In the genomic region with DNA sequence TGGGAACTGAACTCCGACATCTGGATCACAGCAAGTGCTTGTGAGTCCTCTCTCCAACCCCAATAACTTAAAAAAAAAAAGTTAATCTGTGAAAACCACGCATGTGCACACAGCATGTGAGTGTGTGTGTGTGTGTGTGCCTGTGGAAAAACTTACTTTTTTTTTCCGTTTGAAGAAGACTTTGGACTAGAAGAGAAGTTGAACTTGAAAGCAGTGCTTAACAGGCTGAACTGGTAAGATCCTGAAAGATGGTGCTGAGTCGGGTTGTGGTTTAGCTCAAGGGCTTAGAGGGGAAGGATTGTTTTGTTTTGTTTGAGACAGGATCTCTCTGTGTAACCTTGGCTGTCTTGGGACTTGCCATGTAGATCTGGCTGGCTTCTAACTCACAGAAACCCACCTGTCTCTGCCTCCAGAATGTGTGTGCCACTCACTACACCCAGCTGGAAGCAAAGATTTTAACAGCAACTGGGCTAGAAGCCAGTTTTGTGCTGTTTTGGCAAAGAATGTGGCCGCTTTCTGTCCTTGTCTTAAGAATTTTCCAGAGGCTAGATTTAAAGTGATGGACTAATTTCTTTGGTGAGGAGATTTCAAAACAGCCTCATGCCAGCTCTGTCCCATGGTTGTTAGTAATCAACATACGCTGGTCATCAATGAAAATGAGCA, we compare ENCODE assay signal across 2 mouse cellular contexts.
A peak's percentile ranks its signal among the peaks of the same experiment; 100 is the strongest.
TF ChIP-seq lines count a peak whose summit lies in the region.

No protein-coding gene starts in this region.

TF ChIP-seq in MEL, 35 proteins besides CTCF, POLR2A, EP300 and RAD21:
- TF ChIP-seq TBP (IDR thresholded peaks at IDR 0.05; ENCODE audit: low read depth, low read length) (0 out of 2 replicates have a peak, but pooled peaks have one; percentile 33), MAX (IDR thresholded peaks at IDR 0.05; ENCODE audit: low read length) (0 out of 2 replicates have a peak, but pooled peaks have one; percentile 30), ZNF384 (IDR thresholded peaks at IDR 0.05; ENCODE audit: low read depth, low read length) (no peak), ETS1 (IDR thresholded peaks at IDR 0.05; ENCODE audit: low read depth, low read length) (peak; percentile 49; the same call in 1 of the 2 replicates)

TF ChIP-seq in myocyte, 11 proteins besides CTCF, POLR2A, EP300 and RAD21:
- no peak for TF ChIP-seq MYOG (IDR thresholded peaks at IDR 0.05; ENCODE audit: control insufficient read depth in 1 of 3, insufficient read depth in 1 of 3, insufficient read length in 2 of 3, low read depth in 2 of 3)
- TF ChIP-seq POLR2AphosphoS2 (IDR thresholded peaks at IDR 0.05; ENCODE audit: insufficient read length, low read depth): no peak
- no peak for TF ChIP-seq TCF12 (IDR thresholded peaks at IDR 0.05; ENCODE audit: insufficient read depth, poor library complexity, severe bottlenecking)
- no peak for TF ChIP-seq E2F4 (IDR thresholded peaks at IDR 0.05; ENCODE audit: insufficient read depth)
- TF ChIP-seq TCF3 (IDR thresholded peaks at IDR 0.05; ENCODE audit: insufficient read length, low read depth): no peak
- TF ChIP-seq MAX (IDR thresholded peaks at IDR 0.05; ENCODE audit: low read depth): no peak
- TF ChIP-seq REST (IDR thresholded peaks at IDR 0.05; ENCODE audit: insufficient read depth, insufficient read length): no peak
- TF ChIP-seq MYOD1 (IDR thresholded peaks at IDR 0.05; ENCODE audit: control insufficient read depth in 1 of 3, insufficient read length in 2 of 3, low read depth in 2 of 3): peak in 2 of 3 experiments; percentile 26 to 28
TF ChIP-seq in myocyte: peak in this region for 1.
